ENCODE assay signal across 28 mouse cellular contexts in the genomic region with DNA sequence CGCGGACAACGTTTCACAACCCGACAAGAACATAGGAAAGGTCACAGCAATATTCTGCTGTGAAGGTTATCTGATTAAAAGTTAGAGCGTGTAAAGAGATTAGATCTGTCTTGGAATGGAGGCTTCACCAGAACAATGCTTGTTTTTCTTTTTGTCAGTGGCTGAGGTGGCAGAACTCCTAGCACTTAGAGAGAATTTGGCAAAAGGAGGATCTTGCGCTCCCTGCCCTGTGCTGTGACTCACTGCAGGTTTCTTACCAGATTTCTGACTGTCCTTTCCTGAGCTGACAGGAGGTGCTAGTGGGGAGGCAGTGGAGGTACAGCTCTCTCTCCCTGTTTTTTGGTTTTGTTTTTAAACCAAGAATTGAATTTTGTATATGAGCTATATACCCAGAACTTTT. TPM values are rescaled to one million over a fixed set of nuclear protein-coding genes. Genes with fewer than 3 reads are reported as not detected.
DNase-seq lines count a peak whose midpoint lies in the region; TF ChIP-seq lines count a peak whose summit lies in the region.
"Had no signal": no experiment of that assay in that cellular context is flagged by ENCODE, and none has a peak within 500 bp of the region (broad histone marks: within the 10 kb centered on the region; RNA-seq: fewer than 3 reads in every experiment).

No protein-coding gene starts in this region.

- peak; percentile 47 to 78 for DNase-seq in adrenal gland, adult (ENCODE audit: inconsistent age in 2 of 2, low spot score in 1 of 2)
- no peak for DNase-seq in adrenal gland, adult 8-10 months
- peak; percentile 31 for DNase-seq in gastrocnemius, adult 2 months
- no peak for DNase-seq in gastrocnemius, postnatal 10 days
- DNase-seq in 416B (ENCODE audit: low read depth): peak; percentile 75
- peak; percentile 74 for DNase-seq in fat pad, adult 2 months (ENCODE audit: extremely low read depth, low read depth, low spot score)
- no peak for DNase-seq in right cerebral cortex, postnatal 25 days
- DNase-seq in limb, embryonic 10.5 days (ENCODE audit: low spot score): no peak
- DNase-seq: cerebellum, adult 11 months; cerebellum, postnatal 14 days; gastrocnemius, postnatal 14 days; heart, adult 11 months; kidney, adult 11 months; kidney, postnatal 4 days; left cerebral cortex, postnatal 4 days; lung, adult 2 months; right cerebral cortex, postnatal 14 days; spleen, adult 18-20 months had no signal

- H3K4me1 ChIP-seq in limb, embryonic 10.5 days: peaks cover 36% of the 10 kb centered on the region

- H3K36me3 ChIP-seq in limb, embryonic 10.5 days: no peaks in the 10 kb centered on the region
- H3K36me3 ChIP-seq: kidney, embryonic 15.5 days; liver, embryonic 12.5 days; midbrain, embryonic 13.5 days; neural tube, embryonic 12.5 days had no signal

- WGBS in limb, embryonic 10.5 days: 88% methylated on average over 6 of the region's 6 CpGs

- TF ChIP-seq CTCF in gastrocnemius, adult 2 months (IDR thresholded peaks at IDR 0.05): no peak

- peak overlapping the region; percentile 39 for H3K4me3 ChIP-seq in gastrocnemius, adult 2 months
- H3K4me3 ChIP-seq in limb, embryonic 10.5 days: no peak overlapping the region
- H3K4me3 ChIP-seq: forebrain, embryonic 13.5 days; kidney, embryonic 15.5 days; liver, embryonic 12.5 days; megakaryocyte, embryonic 14.5 days; midbrain, embryonic 13.5 days; neural tube, embryonic 12.5 days had no signal

- H3K9me3 ChIP-seq in limb, embryonic 10.5 days (replicated peaks): no peaks in the 10 kb centered on the region
- H3K9me3 ChIP-seq: forebrain, embryonic 13.5 days; G1E; kidney, embryonic 15.5 days; liver, embryonic 12.5 days; megakaryocyte, embryonic 14.5 days; midbrain, embryonic 13.5 days; neural tube, embryonic 12.5 days had no signal

- H3K27ac ChIP-seq in gastrocnemius, adult 2 months: peak overlapping the region; percentile 97
- no peak overlapping the region for H3K27ac ChIP-seq in limb, embryonic 10.5 days
- H3K27ac ChIP-seq: forebrain, embryonic 13.5 days; kidney, embryonic 15.5 days; liver, embryonic 12.5 days; midbrain, embryonic 13.5 days; neural tube, embryonic 12.5 days had no signal

- intact Hi-C loops in gastrocnemius, adult 2 months (cut with DNase I): no loop called here

- H3K27me3 ChIP-seq in limb, embryonic 10.5 days (ENCODE audit: low read depth, poor library complexity, severe bottlenecking): no peaks in the 10 kb centered on the region
- H3K27me3 ChIP-seq: CH12.LX; forebrain, embryonic 13.5 days; kidney, embryonic 15.5 days; liver, embryonic 12.5 days; megakaryocyte, embryonic 14.5 days; midbrain, embryonic 13.5 days; neural tube, embryonic 12.5 days had no signal

RNA-seq across cellular contexts. Expression of a gene that starts 4.0 kb away (rescaled TPM):
- 1 to 10 TPM in 3 of 4 experiments, not detected in 1; 2.7 to 8.3 (median 6.3) TPM for total RNA-seq in adrenal gland, adult 8-10 months (2022)
- total RNA-seq in gastrocnemius, adult 2 months (2021): 1 to 10 TPM in 1 of 2 experiments, under 1 TPM in 1; 0.46 to 1.7 TPM
- total RNA-seq in gastrocnemius, postnatal 10 days (2021): 1 to 10 TPM in 1 of 2 experiments, not detected in 1; 1.3 TPM
- polyA plus RNA-seq in limb, embryonic 10.5 days (2016; fragmentation: Nextera tagmentation; extraction: Ambion mirVana): 9.3 and 9.8 TPM in 2 replicates
- total RNA-seq: G1E; hematopoietic stem cell, adult 5-6 weeks had no signal
- polyA plus RNA-seq: activated CD4-positive, CD25-positive, alpha-beta regulatory T cell, adult 4 months; G1E; lung, adult 2 months had no signal

RNA-seq across cellular contexts. Expression of a gene that starts 12.2 kb away (rescaled TPM):
- 10 to 100 TPM; 13.1 to 19.6 (median 15.3) TPM for total RNA-seq in adrenal gland, adult 8-10 months (2022)
- total RNA-seq in gastrocnemius, adult 2 months (2021): 10 to 100 TPM; 10.8 to 12.4 TPM
- 10 to 100 TPM; 11.3 to 13.7 TPM for total RNA-seq in gastrocnemius, postnatal 10 days (2021)
- 5.5 and 8.3 TPM in 2 replicates for polyA plus RNA-seq in limb, embryonic 10.5 days (2016; fragmentation: Nextera tagmentation; extraction: Ambion mirVana)

RNA-seq across cellular contexts. Expression of a gene that starts 20.1 kb away (rescaled TPM):
- total RNA-seq in adrenal gland, adult 8-10 months (2022): 10 to 100 TPM; 18.0 to 54.4 (median 29.9) TPM
- total RNA-seq in gastrocnemius, adult 2 months (2021): 1 to 10 TPM in 1 of 2 experiments, under 1 TPM in 1; 0.84 to 1.7 TPM
- total RNA-seq in gastrocnemius, postnatal 10 days (2021): 1 to 10 TPM; 4.7 to 5.1 TPM
- 12.0 and 15.7 TPM in 2 replicates for polyA plus RNA-seq in limb, embryonic 10.5 days (2016; fragmentation: Nextera tagmentation; extraction: Ambion mirVana)

RNA-seq across cellular contexts. Expression of a gene that starts 27.9 kb away (rescaled TPM):
- 10 to 100 TPM; 22.4 to 39.2 (median 34.3) TPM for total RNA-seq in adrenal gland, adult 8-10 months (2022)
- 1 to 10 TPM; 5.2 to 6.7 TPM for total RNA-seq in gastrocnemius, adult 2 months (2021)
- 10 to 100 TPM; 27.3 to 32.5 TPM for total RNA-seq in gastrocnemius, postnatal 10 days (2021)
- 81.1 and 96.4 TPM in 2 replicates for polyA plus RNA-seq in limb, embryonic 10.5 days (2016; fragmentation: Nextera tagmentation; extraction: Ambion mirVana)

Comparison
In these comparisons a context has a peak if more than half of its experiments do, and no peak if none do; other contexts are left out.
1. DNase-seq: peak in adrenal gland, adult (2 of 2), gastrocnemius, adult 2 months (single experiment), 416B (single experiment) and fat pad, adult 2 months (single experiment); none in adrenal gland, adult 8-10 months (single experiment), gastrocnemius, postnatal 10 days (single experiment), right cerebral cortex, postnatal 25 days (single experiment) and limb, embryonic 10.5 days (single experiment).